Mouse (Mus musculus): ENCODE measurements around the gene Psme1. TPM values are rescaled to one million over a fixed set of nuclear protein-coding genes. Genes with fewer than 3 reads are reported as not detected.

Gene Psme1
- polyA plus RNA-seq, 1 experiment from 2014 or later = 200 TPM

DNA sequence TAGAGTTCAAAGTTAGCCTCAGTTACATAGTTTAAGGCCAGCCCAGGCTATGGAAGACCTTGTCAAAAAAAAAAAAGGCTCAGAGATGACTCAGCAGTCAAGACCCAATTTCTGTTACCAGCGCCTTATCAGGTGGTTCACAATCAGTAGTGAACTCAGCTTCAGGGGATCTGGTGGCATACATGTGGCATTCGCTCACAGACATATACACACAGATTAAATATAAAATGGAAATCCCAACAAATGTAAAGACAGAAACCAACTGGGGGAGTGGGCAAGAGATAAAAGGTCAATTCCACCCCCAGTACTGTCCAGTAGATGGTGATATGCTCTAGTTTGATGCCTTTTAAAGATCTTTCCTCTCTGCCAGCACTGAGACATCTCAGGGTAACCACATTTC lies 8.2 kb downstream of the Psme1 start:
- Histone ChIP-seq H3K9me3 (ENCODE audit: control insufficient read depth, low read length) (no peaks in the 10 kb centered on the region), H3K4me3 (ENCODE audit: low read depth, low read length) (no peak overlapping the region), H3K9ac (ENCODE audit: low read length) (no peak overlapping the region), H3K36me3 (ENCODE audit: control insufficient read depth, insufficient read depth, low read length) (peaks cover 28% of the 10 kb centered on the region), H3K27me3 (replicated peaks; ENCODE audit: control insufficient read depth, insufficient read depth, low read length) (peaks cover 6% of the 10 kb centered on the region; the same call in 1 of the 2 replicates), H3K27ac (ENCODE audit: low read depth) (no peak overlapping the region), H3K4me2 (ENCODE audit: low read length) (no peak overlapping the region), H3K4me1 (replicated peaks; ENCODE audit: control insufficient read depth, insufficient read depth, low read length) (0 out of 2 replicates have a peak, but pooled peaks cover 8% of the 10 kb centered on the region)
- 90% methylated on average over 2 of the region's 2 CpGs for WGBS
- ATAC-seq (replicated peaks; ENCODE audit: low FRiP score, low TSS enrichment, low read depth) = no peak
- no peak for DNase-seq (ENCODE audit: low spot score)

GRCm38 (mm10) chr14:55589271-55589670 lies 11.3 kb downstream of the Psme1 start:
- Histone ChIP-seq H3K9ac (ENCODE audit: low read length) (no peak overlapping the region), H3K27ac (ENCODE audit: low read depth) (no peak overlapping the region), H3K9me3 (ENCODE audit: control insufficient read depth, low read length) (no peaks in the 10 kb centered on the region), H3K4me1 (replicated peaks; ENCODE audit: control insufficient read depth, insufficient read depth, low read length) (peaks cover 22% of the 10 kb centered on the region; the same call in 1 of the 2 replicates), H3K27me3 (replicated peaks; ENCODE audit: control insufficient read depth, insufficient read depth, low read length) (peaks cover 4% of the 10 kb centered on the region; the same call in 1 of the 2 replicates), H3K4me3 (ENCODE audit: low read depth, low read length) (no peak overlapping the region), H3K36me3 (ENCODE audit: control insufficient read depth, insufficient read depth, low read length) (peaks cover 21% of the 10 kb centered on the region), H3K4me2 (ENCODE audit: low read length) (no peak overlapping the region)
- WGBS = 95% methylated on average over 5 of the region's 5 CpGs
- DNase-seq (ENCODE audit: low spot score) = no peak
- no peak for ATAC-seq (replicated peaks; ENCODE audit: low FRiP score, low TSS enrichment, low read depth)

GRCm38 (mm10) chr14:55589771-55590448 lies 12.0 kb downstream of the Psme1 start:
- Histone ChIP-seq H3K27me3 (replicated peaks; ENCODE audit: control insufficient read depth, insufficient read depth, low read length) (no peaks in the 10 kb centered on the region), H3K4me3 (ENCODE audit: low read depth, low read length) (peak overlapping the region; percentile 63), H3K27ac (ENCODE audit: low read depth) (peak overlapping the region; percentile 60; the same call in 1 of the 2 replicates), H3K9ac (ENCODE audit: low read length) (peak overlapping the region; percentile 51), H3K4me1 (replicated peaks; ENCODE audit: control insufficient read depth, insufficient read depth, low read length) (peaks cover 17% of the 10 kb centered on the region; the same call in 1 of the 2 replicates), H3K4me2 (ENCODE audit: low read length) (peak overlapping the region; percentile 97), H3K36me3 (ENCODE audit: control insufficient read depth, insufficient read depth, low read length) (peaks cover 28% of the 10 kb centered on the region), H3K9me3 (ENCODE audit: control insufficient read depth, low read length) (no peaks in the 10 kb centered on the region)
- ATAC-seq (replicated peaks; ENCODE audit: low FRiP score, low TSS enrichment, low read depth) (no peak), DNase-seq (ENCODE audit: low spot score) (no peak)
- 81% methylated on average over 11 of the region's 11 CpGs for WGBS

- H3K27me3 ChIP-seq (replicated peaks; ENCODE audit: control insufficient read depth, insufficient read depth, low read length) = no peaks in the 10 kb centered on the region
- peak within 1 kb of the TSS; percentile 97 for H3K4me2 ChIP-seq (ENCODE audit: low read length)
- DNase-seq (ENCODE audit: low spot score) (peak; percentile 93), ATAC-seq (replicated peaks; ENCODE audit: low FRiP score, low TSS enrichment, low read depth) (peak; percentile 96)
- no peaks in the 10 kb centered on the region for H3K9me3 ChIP-seq (ENCODE audit: control insufficient read depth, low read length)
- peak within 1 kb of the TSS; percentile 77 for H3K9ac ChIP-seq (ENCODE audit: low read length)
- peaks cover 37% of the 10 kb centered on the region for H3K36me3 ChIP-seq (ENCODE audit: control insufficient read depth, insufficient read depth, low read length)
- peaks cover 13% of the 10 kb centered on the region; the same call in 1 of the 2 replicates for H3K4me1 ChIP-seq (replicated peaks; ENCODE audit: control insufficient read depth, insufficient read depth, low read length)
- peak within 1 kb of the TSS; percentile 96 for H3K27ac ChIP-seq (ENCODE audit: low read depth)
- WGBS = under 1% methylated on average over 22 of the region's 22 CpGs
- peak within 1 kb of the TSS; percentile 63 for H3K4me3 ChIP-seq (ENCODE audit: low read depth, low read length)
These were observed 12.9 kb downstream of the Psme1 start, which contains the start of gene Psme2 for GRCm38 (mm10) chr14:55590748-55591330. Gene Psme2, minus strand, starts transcription at chr14:55591113.

GRCm38 (mm10) chr14:55591331-55591891 lies 13.5 kb downstream of the Psme1 start, which contains the start of gene Rnf31:
Gene Rnf31, plus strand, starts transcription at chr14:55591708.
- peak within 1 kb of the TSS; percentile 97 for H3K4me2 ChIP-seq (ENCODE audit: low read length)
- peak within 1 kb of the TSS; percentile 63 for H3K4me3 ChIP-seq (ENCODE audit: low read depth, low read length)
- DNase-seq (ENCODE audit: low spot score) (peak; percentile 93), ATAC-seq (replicated peaks; ENCODE audit: low FRiP score, low TSS enrichment, low read depth) (peak; percentile 88)
- peaks cover 43% of the 10 kb centered on the region for H3K36me3 ChIP-seq (ENCODE audit: control insufficient read depth, insufficient read depth, low read length)
- WGBS = 0% methylated on average over 33 of the region's 33 CpGs
- H3K4me1 ChIP-seq (replicated peaks; ENCODE audit: control insufficient read depth, insufficient read depth, low read length) = peaks cover 13% of the 10 kb centered on the region; the same call in 1 of the 2 replicates
- H3K27ac ChIP-seq (ENCODE audit: low read depth) = peak within 1 kb of the TSS; percentile 96
- peak within 1 kb of the TSS; percentile 77 for H3K9ac ChIP-seq (ENCODE audit: low read length)
- no peaks in the 10 kb centered on the region for H3K27me3 ChIP-seq (replicated peaks; ENCODE audit: control insufficient read depth, insufficient read depth, low read length)
- H3K9me3 ChIP-seq (ENCODE audit: control insufficient read depth, low read length) = no peaks in the 10 kb centered on the region

DNA sequence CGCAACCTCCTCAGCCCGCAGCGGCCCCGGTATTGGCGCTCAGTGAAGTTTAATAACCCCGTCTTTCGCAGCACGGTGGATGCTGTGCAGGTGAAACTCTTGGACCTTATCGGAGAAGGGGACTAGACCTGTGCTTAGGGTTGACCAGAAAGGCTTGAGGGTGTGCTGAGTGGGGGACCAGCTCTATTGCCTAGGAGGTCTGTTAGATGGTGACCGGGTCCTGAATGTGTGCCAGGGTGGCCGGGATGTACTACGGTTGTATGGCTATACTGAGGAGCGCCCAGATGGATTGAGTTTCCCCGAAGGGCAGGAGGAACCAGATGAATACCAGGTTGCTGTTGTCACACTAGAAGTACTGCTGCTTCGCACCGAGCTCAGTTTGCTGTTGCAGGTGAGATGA lies 14.3 kb downstream of the Psme1 start:
- H3K27ac ChIP-seq (ENCODE audit: low read depth) = peak overlapping the region; percentile 96; the same call in 1 of the 2 replicates
- H3K4me2 ChIP-seq (ENCODE audit: low read length) = peak overlapping the region; percentile 97
- peak overlapping the region; percentile 63 for H3K4me3 ChIP-seq (ENCODE audit: low read depth, low read length)
- no peak for DNase-seq (ENCODE audit: low spot score)
- H3K4me1 ChIP-seq (replicated peaks; ENCODE audit: control insufficient read depth, insufficient read depth, low read length) = peaks cover 13% of the 10 kb centered on the region; the same call in 1 of the 2 replicates
- peaks cover 48% of the 10 kb centered on the region for H3K36me3 ChIP-seq (ENCODE audit: control insufficient read depth, insufficient read depth, low read length)
- H3K9me3 ChIP-seq (ENCODE audit: control insufficient read depth, low read length) = no peaks in the 10 kb centered on the region
- no peak for ATAC-seq (replicated peaks; ENCODE audit: low FRiP score, low TSS enrichment, low read depth)
- peak overlapping the region; percentile 77 for H3K9ac ChIP-seq (ENCODE audit: low read length)
- 6% methylated on average over 16 of the region's 16 CpGs for WGBS
- no peaks in the 10 kb centered on the region for H3K27me3 ChIP-seq (replicated peaks; ENCODE audit: control insufficient read depth, insufficient read depth, low read length)

DNA sequence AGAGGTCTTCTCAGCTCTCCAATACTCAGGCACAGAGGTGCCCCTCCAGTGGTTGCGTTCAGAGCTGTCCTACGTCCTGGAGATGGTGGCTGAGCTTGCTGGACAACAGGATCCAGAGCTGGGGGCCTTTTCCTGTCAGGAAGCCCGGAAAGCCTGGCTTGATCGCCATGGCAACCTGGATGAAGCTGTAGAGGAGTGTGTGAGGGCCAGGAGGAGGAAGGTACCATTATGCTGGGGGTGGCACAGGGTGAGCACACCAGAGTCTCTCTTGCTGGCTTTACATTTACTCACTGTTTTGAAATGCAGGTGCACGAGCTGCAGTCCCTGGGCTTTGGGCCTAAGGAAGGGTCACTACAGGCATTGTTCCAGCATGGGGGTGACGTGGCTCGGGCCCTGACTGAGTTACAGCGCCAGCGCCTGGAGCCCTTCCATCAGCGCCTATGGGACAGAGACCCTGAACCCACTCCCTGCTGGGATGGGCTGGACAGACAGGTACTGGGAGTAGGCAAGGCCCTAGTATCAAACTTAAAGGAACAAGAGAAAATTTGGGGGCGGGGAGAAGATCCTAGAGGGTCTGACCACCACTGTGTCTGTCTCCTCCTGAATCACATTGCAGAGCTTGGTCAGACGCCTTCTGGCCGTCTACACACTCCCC lies 18.2 kb downstream of the Psme1 start:
- Histone ChIP-seq H3K27ac (ENCODE audit: low read depth) (no peak overlapping the region), H3K36me3 (ENCODE audit: control insufficient read depth, insufficient read depth, low read length) (peaks cover 65% of the 10 kb centered on the region), H3K9ac (ENCODE audit: low read length) (no peak overlapping the region), H3K4me1 (replicated peaks; ENCODE audit: control insufficient read depth, insufficient read depth, low read length) (peaks cover 13% of the 10 kb centered on the region; the same call in 1 of the 2 replicates), H3K4me3 (ENCODE audit: low read depth, low read length) (no peak overlapping the region), H3K27me3 (replicated peaks; ENCODE audit: control insufficient read depth, insufficient read depth, low read length) (no peaks in the 10 kb centered on the region), H3K9me3 (ENCODE audit: control insufficient read depth, low read length) (no peaks in the 10 kb centered on the region), H3K4me2 (ENCODE audit: low read length) (no peak overlapping the region)
- DNase-seq (ENCODE audit: low spot score) (no peak), ATAC-seq (replicated peaks; ENCODE audit: low FRiP score, low TSS enrichment, low read depth) (no peak)
- WGBS = 83% methylated on average over 13 of the region's 13 CpGs

Measured in intestine, embryonic 14.5 days (tissue).